Mouse (Mus musculus) heart, postnatal 0 days (tissue): ENCODE data around the gene Ier2. TPM values are rescaled to one million over a fixed set of nuclear protein-coding genes. Genes with fewer than 3 reads are reported as not detected.
A peak's percentile ranks its signal among the peaks of the same experiment; 100 is the strongest.
"Not testable (repeated sequence)": the region's sequence is repeated elsewhere in the genome, so short reads cannot be mapped to it uniquely, and the experiment has no call there.

Experiments
- ATAC-seq: fragments of 200-750 bp; cut with Nextera tagmentation; 2 replicates; pipeline ENCODE4 v1.8.0; 2017; ENCODE audit warnings: low read depth, moderate number of reproducible peaks, moderate library complexity; ENCODE audit not compliant: insufficient read depth
- DNase-seq: peaks from one replicate; pipeline ENCODE4 v3.0.0-alpha.2; 2016; ENCODE audit warnings: low spot score
- H3K27ac ChIP-seq: fragments of 300-500 bp; sonication (generic); 2 replicates; pipeline ENCODE4 v1.5.1; 2014; ENCODE audit warnings: low read depth, mild to moderate bottlenecking
- H3K27me3 ChIP-seq: fragments of 300-500 bp; sonication (generic); 2 replicates; pipeline ENCODE4 v1.6.1; 2014; ENCODE audit warnings: low read length, mixed read lengths; ENCODE audit not compliant: control insufficient read depth, insufficient read depth
- H3K36me3 ChIP-seq: fragments of 300-500 bp; sonication (generic); replicated peaks from 2 replicates; pipeline ENCODE4 v1.6.1; 2014; ENCODE audit warnings: low read length, mixed read lengths; ENCODE audit not compliant: control insufficient read depth, insufficient read depth
- H3K4me1 ChIP-seq: fragments of 300-500 bp; sonication (generic); 2 replicates; pipeline ENCODE4 v1.6.1; 2014; ENCODE audit warnings: antibody characterized with exemption; ENCODE audit not compliant: control insufficient read depth, insufficient read depth
- H3K4me2 ChIP-seq: fragments of 300-500 bp; sonication (generic); 2 replicates; pipeline ENCODE4 v1.6.1; 2014; ENCODE audit warnings: low read depth, mild to moderate bottlenecking, low read length, moderate library complexity
- H3K4me3 ChIP-seq: fragments of 300-500 bp; sonication (generic); 2 replicates; pipeline ENCODE4 v1.5.1; 2014; ENCODE audit warnings: low read depth, low read length
- H3K9ac ChIP-seq: fragments of 300-500 bp; sonication (generic); replicated peaks from 2 replicates; pipeline ENCODE4 v1.6.1; 2014; ENCODE audit warnings: low read depth, low read length, mixed read lengths
- H3K9me3 ChIP-seq: fragments of 300-500 bp; sonication (generic); replicated peaks from 2 replicates; pipeline ENCODE4 v1.6.1; 2016; ENCODE audit warnings: low read length; ENCODE audit not compliant: control insufficient read depth
- CTCF ChIP-seq: IDR thresholded peaks from 2 replicates; pipeline ENCODE4 v1.5.1; 2016; ENCODE audit warnings: antibody characterized with exemption, control low read depth, low read depth
- EP300 ChIP-seq: IDR thresholded peaks from 2 replicates; pipeline ENCODE4 v1.6.1; 2016; ENCODE audit warnings: antibody characterized with exemption, low read depth
- WGBS: fragments of 180-500 bp; shearing (Covaris S2); extraction: QIAGEN DNeasy Blood & Tissue Kit; methylation state at CpG from one replicate; pipeline ENCODE4 v1.1.7; 2014; 5-methylcytosine and 5-hydroxymethylcytosine counted together
- polyA plus RNA-seq: library from polyadenylated mRNA; unstranded; fragments of >200 nt; fragmentation: Nextera tagmentation; extraction: Ambion mirVana; gene quantifications from 2 replicates; pipeline ENCODE4 v1.2.1, GENCODE M21; 2015
- total RNA-seq: library from RNA; depleted of rRNA; stranded (reverse); fragments of >200 nt; gene quantifications from 2 replicates; pipeline ENCODE4 v1.2.3, GENCODE M21; 2014; ENCODE audit warnings: low replicate concordance

Ier2 gene
- total and polyA plus RNA-seq, 2 experiments from 2014 or later, result 23.2 to 33.3 TPM

- peak within 1 kb of the TSS; percentile 89 for H3K4me2 ChIP-seq
- TF ChIP-seq CTCF (no peak), EP300 (no peak)
- H3K27me3 ChIP-seq, result no peaks in the 10 kb centered on the region
- H3K4me1 ChIP-seq, result peaks cover 30% of the 10 kb centered on the region
- no peaks in the 10 kb centered on the region for H3K9me3 ChIP-seq
- DNase-seq, result peak; percentile 1
- peak within 1 kb of the TSS; percentile 98 for H3K9ac ChIP-seq
- ATAC-seq, result no peak
- H3K36me3 ChIP-seq, result no peaks in the 10 kb centered on the region; the same call in 1 of the 2 replicates
- peak within 1 kb of the TSS; percentile 100 for H3K4me3 ChIP-seq
- 14% methylated on average over 20 of the region's 20 CpGs for WGBS
- peak within 1 kb of the TSS; percentile 86; the same call in 1 of the 2 replicates for H3K27ac ChIP-seq
Measured at GRCm38 (mm10) chr8:84686191-84687002, 23.7 kb upstream of the Ier2 start, which contains the start of gene Trmt1. Trmt1 (plus strand) TSS chr8:84686307.

GRCm38 (mm10) chr8:84684537-84684936 is 21.9 kb upstream of the Ier2 start:
- WGBS, result 52% methylated on average over 3 of the region's 3 CpGs
- Histone ChIP-seq H3K36me3 (no peaks in the 10 kb centered on the region; the same call in 1 of the 2 replicates), H3K4me3 (no peak overlapping the region), H3K9ac (peak overlapping the region; percentile 23; the same call in 1 of the 2 replicates), H3K9me3 (no peaks in the 10 kb centered on the region), H3K4me2 (no peak overlapping the region), H3K27ac (no peak overlapping the region), H3K27me3 (no peaks in the 10 kb centered on the region), H3K4me1 (peaks cover 25% of the 10 kb centered on the region)
- ATAC-seq, result no peak
- TF ChIP-seq CTCF, result no peak
- no peak for TF ChIP-seq EP300
- DNase-seq, result peak; percentile 4

GRCm38 (mm10) chr8:84682257-84682656 is 19.6 kb upstream of the Ier2 start:
- no peak overlapping the region for H3K4me3 ChIP-seq
- TF ChIP-seq EP300 (no peak), CTCF (no peak)
- H3K36me3 ChIP-seq, result no peaks in the 10 kb centered on the region; the same call in 1 of the 2 replicates
- WGBS, result 58% methylated on average over 2 of the region's 2 CpGs
- DNase-seq (no peak), ATAC-seq (no peak)
- no peak overlapping the region for H3K27ac ChIP-seq
- no peaks in the 10 kb centered on the region for H3K9me3 ChIP-seq
- H3K27me3 ChIP-seq, result no peaks in the 10 kb centered on the region
- H3K9ac ChIP-seq, result no peak overlapping the region
- no peak overlapping the region for H3K4me2 ChIP-seq
- H3K4me1 ChIP-seq, result peaks cover 14% of the 10 kb centered on the region

- TF ChIP-seq CTCF (no peak), EP300 (no peak)
- Histone ChIP-seq H3K4me3 (no peak overlapping the region), H3K4me2 (no peak overlapping the region), H3K27ac (no peak overlapping the region), H3K4me1 (peaks cover 9% of the 10 kb centered on the region), H3K9me3 (no peaks in the 10 kb centered on the region), H3K9ac (no peak overlapping the region), H3K36me3 (peaks cover 1% of the 10 kb centered on the region), H3K27me3 (no peaks in the 10 kb centered on the region)
- DNase-seq (no peak), ATAC-seq (no peak)
- WGBS, result 44% methylated on average over 2 of the region's 2 CpGs
Measured at GRCm38 (mm10) chr8:84681476-84681875, 18.8 kb upstream of the Ier2 start.

- no peak for TF ChIP-seq EP300
- TF ChIP-seq CTCF, result no peak
- no peak overlapping the region for H3K4me2 ChIP-seq
- no peak overlapping the region for H3K4me3 ChIP-seq
- no peaks in the 10 kb centered on the region for H3K27me3 ChIP-seq
- DNase-seq (no peak), ATAC-seq (no peak)
- H3K9ac ChIP-seq, result no peak overlapping the region
- H3K4me1 ChIP-seq, result no peaks in the 10 kb centered on the region; the same call in 1 of the 2 replicates
- WGBS, result 82% methylated on average over 5 of the region's 5 CpGs
- H3K27ac ChIP-seq, result no peak overlapping the region
- H3K9me3 ChIP-seq, result no peaks in the 10 kb centered on the region
- H3K36me3 ChIP-seq, result peaks cover 39% of the 10 kb centered on the region
Measured at GRCm38 (mm10) chr8:84677305-84677704, 14.7 kb upstream of the Ier2 start.

GRCm38 (mm10) chr8:84670295-84671006 is 7.8 kb upstream of the Ier2 start:
- H3K4me1 ChIP-seq, H3K27me3 ChIP-seq, H3K9ac ChIP-seq, DNase-seq, ATAC-seq, H3K27ac ChIP-seq, H3K4me3 ChIP-seq, H3K9me3 ChIP-seq, H3K4me2 ChIP-seq: not testable (repeated sequence)
- 89% methylated on average over 5 of the region's 5 CpGs for WGBS
- H3K36me3 ChIP-seq, result peaks cover 32% of the 10 kb centered on the region
